Mouse (Mus musculus) spleen, postnatal 4 days (tissue): ENCODE results near the gene Pard6a.

Experiments used
- DNase-seq, 2 experiments: peaks; one replicate each; pipeline ENCODE4 v3.0.0; 2022; ENCODE audit warnings: low spot score in 2 of 2

Gene Pard6a

GRCm38 (mm10) chr8:105700566-105700965 is 382 bp upstream of the Pard6a start:
- peak; percentile 67 to 86 for DNase-seq

DNA sequence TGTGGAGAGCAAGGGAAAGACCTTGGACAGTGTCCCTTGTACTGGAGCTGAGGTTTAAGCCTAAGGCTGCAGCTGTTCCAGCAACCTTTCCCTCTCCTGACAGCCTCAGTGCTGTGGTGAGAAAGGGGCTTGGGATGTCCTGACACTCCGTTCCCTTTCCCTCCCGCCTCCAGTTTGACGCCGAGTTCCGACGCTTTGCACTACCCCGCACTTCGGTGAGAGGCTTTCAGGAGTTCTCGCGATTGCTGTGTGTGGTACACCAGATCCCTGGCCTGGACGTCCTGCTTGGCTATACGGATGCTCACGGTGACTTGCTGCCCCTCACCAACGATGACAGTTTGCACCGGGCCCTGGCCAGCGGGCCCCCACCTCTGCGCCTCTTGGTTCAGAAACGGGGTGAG is 1.1 kb downstream of the Pard6a start:
- DNase-seq = peak in 1 of 2 experiments; percentile 68

GRCm38 (mm10) chr8:105702731-105703415 is 1.9 kb downstream of the Pard6a start:
- peak in 1 of 2 experiments; percentile 68 for DNase-seq

- DNase-seq = peak in 1 of 2 experiments; percentile 65
These were observed 3.3 kb downstream of the Pard6a start for GRCm38 (mm10) chr8:105704146-105704812.

DNA sequence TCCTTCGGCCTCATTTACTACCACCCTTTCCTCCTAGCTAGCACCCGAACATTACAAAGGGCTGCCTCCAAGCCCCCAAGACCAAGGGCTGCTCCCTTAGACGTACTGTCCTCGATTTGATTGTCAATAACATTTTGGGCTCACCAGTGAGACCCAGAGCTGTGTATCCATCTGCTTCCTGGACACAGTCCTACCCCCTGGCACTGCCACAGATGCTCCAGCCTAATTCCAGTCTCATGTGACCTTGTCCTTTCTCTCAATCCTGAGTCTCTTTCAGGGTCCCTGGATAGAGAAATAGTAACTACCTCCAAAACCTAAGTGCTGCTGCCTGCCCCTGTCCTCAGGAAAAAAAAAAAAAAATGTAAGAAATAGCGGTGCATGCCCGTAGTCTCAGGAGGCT is 4.0 kb downstream of the Pard6a start:
- DNase-seq = no peak

DNA sequence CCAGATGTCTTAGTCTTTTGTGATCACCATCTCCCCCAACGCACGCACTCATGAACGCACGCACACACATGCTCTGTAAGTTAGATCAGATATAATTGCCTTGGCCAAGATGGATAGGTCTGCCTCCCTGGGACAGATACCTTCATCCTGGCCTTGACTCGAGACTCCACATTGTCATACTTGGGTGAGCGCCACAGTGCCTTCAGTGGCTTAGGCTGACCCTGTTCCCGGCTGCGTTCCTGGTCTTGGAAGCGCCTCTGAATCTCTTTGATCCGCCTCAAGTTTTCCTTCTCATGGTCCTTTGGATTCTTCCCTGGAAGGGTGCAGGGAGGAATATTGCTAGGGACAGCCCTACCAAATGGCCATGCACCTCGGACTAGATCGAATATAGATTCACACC is 5.5 kb downstream of the Pard6a start:
- no peak for DNase-seq

DNA sequence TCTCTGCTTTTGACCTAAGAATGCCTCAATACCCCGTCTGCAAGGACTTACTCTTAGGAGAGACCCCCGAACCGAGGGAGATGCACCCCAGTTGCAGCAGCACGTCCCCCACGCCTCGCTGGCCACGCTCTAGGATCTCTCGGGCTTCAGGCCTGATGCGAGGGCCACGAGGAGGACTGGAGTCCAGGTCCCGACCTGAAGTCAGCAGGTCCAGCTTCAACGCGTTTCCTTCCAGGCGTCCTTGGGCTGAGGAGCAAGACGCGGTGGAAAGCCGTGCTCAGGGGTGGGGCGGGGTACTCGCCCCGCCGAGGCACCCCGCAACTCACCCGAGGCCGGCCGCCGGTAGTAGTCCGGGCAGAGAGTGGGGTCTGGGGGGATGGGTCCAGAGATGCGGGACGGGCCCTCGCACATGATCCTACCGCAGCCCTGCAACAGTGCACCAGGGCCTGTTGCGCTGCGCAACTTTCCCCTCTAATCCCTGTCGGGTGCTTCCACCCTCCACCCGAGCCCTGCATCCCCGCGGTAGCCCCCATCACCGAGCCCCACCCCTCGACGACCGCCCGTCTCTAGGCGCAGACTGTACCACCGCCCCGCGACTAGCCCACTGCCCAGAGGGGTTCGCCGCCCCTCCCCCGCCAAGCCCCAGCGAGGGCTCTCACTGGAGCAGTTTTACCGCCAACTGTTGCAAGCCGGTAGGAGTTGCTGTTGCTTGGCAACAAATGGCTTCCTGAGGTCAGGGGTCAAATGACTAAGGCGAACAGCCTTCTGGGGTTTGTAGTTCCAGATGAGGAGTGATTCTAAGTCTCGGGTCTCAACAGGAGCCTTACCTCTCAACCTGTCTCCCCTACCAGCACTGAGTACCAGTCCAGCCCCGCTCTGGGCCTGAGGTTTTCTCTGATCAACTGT is 6.8 kb downstream of the Pard6a start, which contains the start of the genes 4933405L10Rik and Enkd1:
4933405L10Rik (plus strand) TSS at position 158 of the 906 bp plus-strand sequence.
Enkd1 (minus strand) TSS at position 713 of the 906 bp plus-strand sequence.
- DNase-seq = peak; percentile 80 to 85

DNA sequence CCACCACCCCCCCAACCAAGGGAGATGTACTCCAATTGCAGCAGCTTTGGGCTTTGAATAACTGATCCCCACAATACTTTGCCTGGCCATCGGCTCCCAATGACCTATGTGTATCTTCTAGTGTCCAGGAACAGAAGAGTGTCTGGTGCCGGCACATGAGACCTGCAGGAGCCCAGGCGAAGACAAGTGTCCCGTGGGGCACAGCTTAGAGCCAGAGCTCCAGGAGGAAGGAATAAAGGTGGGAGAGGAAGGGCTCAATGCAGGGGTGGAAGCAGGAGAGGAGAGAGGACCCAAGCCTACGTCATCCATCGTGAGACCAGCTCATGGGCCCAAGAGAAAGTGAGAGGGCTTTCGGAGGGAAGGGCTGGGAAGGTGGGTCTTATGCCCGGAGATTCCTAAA is 7.7 kb downstream of the Pard6a start:
- DNase-seq = no peak

GRCm38 (mm10) chr8:105709317-105709716 is 8.4 kb downstream of the Pard6a start:
- no peak for DNase-seq

DNA sequence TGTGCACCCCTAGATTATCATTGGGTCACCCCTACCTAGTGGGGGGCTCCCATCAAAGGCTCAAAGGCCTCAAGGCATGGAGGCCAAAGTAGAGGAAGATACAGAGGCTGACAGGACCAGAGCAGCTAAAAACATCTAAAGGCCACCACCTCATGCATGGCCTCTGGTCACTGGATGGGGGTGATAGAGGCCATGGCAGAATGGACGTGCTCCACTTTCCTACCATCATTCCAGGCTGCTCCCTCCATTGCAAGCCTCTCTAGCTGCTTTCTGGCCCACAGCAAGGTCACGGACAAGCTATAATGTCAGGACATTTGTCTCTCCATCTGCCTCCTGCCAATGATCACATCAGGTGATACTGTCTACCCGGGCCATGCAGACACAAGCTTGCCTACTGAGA is 11.3 kb downstream of the Pard6a start:
- no peak for DNase-seq

DNA sequence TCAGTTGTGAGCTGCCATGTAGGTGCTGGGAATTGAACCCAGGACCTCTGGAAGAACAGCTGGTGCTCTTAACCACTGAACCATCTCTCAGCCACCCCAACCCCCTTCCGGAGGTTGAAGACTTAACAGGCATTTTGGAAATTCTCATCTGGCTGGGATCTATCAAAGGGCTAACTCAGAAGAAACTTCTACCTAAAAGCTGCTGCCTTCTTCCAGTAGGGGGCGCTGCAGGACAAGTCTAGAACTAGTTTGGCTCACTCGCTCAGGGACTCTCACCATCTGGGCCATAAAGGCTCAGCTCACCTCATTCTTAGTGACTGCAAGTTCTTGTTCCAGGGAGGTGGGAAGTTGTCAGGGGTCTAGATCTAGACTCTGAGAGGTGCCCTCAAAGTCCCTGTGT is 13.2 kb downstream of the Pard6a start:
- peak; percentile 89 to 98 for DNase-seq

GRCm38 (mm10) chr8:105715042-105715441 is 14.1 kb downstream of the Pard6a start:
- DNase-seq = no peak

DNA sequence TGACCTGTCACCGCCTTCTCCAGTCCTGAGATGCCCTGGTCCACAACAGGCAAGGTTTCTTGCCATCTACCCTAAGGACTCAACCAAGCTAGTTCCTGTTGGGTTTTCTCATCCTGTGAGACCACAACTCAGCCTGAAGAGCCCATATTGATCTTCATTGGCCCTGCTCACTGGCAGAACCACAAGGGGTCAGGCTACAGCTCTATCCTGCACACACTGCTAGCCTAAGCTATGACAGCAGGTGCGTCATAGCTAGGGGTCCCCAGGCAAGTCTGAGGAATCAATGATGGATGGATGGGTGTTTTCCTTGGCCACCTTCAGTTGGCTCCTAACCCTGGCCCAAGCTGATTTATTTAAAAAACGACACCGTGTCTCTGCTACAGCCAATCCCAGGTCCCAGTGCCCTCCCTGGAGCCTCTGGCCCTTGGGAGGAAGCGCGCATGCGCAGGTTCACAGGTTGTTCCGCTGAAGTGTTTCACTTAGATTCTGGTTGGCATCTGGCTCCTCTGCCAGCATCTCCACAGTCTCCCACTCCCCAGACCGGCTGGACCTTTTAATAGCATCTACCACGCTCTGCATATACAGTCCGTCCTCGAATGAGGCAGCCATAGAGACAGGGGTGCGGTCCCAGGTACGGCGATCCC is 15.5 kb downstream of the Pard6a start:
- no peak for DNase-seq

DNA sequence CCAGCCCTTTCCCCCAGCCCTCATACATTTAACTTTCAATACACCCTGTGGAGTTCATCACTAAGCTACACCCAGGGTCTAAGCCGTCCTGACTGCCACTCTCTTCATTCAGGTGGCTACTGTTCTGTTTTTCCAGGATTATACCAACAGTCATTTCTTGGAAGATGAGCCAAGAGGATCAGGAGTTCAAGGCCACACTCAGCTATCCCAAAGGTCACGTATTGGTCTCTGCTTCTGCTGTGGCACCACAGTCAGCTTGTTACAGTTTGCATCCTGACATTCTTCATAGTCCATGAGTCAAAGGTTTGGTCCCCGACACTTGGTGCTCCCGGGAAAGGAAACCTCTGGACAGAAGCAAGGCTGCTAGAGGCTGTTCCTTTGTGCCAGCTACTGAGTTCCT is 18.7 kb downstream of the Pard6a start:
- DNase-seq = no peak

DNA sequence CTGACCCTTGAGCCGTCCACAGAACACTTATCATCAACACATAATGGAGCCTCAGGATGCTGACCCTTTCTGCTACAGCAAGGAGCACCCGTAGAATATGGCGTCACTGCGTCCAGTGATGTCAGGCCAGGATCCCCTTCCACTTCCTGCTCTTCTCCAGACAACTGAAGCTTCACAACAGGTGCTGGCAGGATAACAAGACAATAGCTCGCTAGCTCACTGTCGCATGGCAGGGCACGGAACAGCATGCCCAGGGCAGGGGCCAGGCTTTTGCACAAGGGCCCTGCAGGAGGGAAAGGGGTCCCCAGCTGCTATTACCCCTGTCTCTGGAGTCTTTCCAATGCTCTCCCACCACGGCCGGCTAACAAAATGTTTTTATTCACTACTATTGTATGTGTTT is 21.9 kb downstream of the Pard6a start:
- DNase-seq = no peak

- DNase-seq = no peak
These were observed 24.8 kb downstream of the Pard6a start for GRCm38 (mm10) chr8:105725726-105726125.

GRCm38 (mm10) chr8:105727397-105728124 is 26.6 kb downstream of the Pard6a start:
- no peak for DNase-seq

DNA sequence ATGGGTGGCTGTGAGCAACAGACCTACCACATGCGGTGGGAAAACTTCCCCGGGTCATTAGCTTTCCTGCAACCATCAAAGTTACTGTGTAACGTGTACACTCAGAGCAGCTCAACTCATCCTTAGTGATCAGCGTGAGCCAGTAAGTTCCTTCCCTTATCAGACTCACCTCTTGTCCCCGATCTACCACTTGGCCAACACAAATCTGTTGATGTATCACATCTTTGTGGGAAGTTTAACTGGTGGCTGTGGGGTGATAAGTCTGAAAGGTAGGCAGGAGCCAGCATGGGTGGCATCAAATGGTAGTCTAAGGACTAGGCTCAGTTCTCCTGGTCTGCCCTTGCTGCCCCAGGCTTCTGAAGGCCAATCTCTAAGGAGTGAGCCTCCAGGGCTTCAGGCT is 31.2 kb downstream of the Pard6a start:
- DNase-seq = no peak

DNA sequence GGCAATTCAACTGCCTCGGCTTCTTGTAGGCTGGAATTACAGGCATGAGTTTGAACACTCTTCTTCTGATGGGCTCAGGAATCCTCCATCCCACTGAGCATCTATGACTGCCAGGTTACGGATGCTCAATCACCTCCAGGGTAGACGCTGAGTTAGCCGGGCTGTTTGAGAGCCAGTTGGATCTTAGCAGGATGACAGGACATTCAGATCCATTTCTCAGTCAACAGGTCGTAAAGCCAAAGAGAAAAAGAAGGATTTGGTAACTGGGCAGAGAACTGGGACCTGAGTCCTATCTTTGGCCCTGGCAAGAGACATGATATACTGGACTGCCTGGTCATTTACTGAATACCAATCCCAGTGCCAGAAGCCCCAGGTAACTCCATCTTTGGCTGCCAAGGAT is 38.3 kb downstream of the Pard6a start:
- DNase-seq = no peak

- no peak for DNase-seq
These were observed 42.4 kb downstream of the Pard6a start for GRCm38 (mm10) chr8:105743301-105743700.

- no peak for DNase-seq
These were observed 49.7 kb downstream of the Pard6a start for GRCm38 (mm10) chr8:105750606-105751005.
